Mouse (Mus musculus) bone marrow macrophage, adult 2 months (primary cell): Measurements from ENCODE around the gene Reln.

Experiments used
- CTCF ChIP-seq: IDR thresholded peaks from 2 replicates; pipeline ENCODE4 v1.5.1; 2012; ENCODE audit warnings: low read depth, mild to moderate bottlenecking, low read length, moderate library complexity
- POLR2A ChIP-seq: IDR thresholded peaks from 2 replicates; pipeline ENCODE4 v1.6.1; 2012; ENCODE audit warnings: mild to moderate bottlenecking, low read depth, low read length, borderline replicate concordance

DNA sequence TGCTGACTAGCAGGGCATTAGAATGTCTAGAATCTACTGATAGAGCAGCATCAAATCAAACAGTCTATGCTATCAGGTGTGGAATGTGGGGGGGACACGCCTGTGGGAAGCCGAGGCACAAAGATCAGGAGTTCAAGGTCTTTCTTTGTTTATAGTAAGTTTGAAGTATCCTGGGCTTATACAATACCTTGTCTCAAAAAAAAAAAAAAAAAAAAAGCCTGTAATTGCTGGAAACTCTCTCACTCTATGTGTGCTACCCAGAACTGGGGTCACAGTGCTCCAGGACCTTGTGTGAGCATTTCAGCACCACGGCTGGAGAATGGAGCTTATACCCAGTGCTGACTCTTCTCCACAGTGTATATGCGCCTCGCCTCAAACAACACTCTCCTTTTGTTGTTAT, 43.7 kb downstream of the Reln start:
- TF ChIP-seq CTCF = no peak
- no peak for TF ChIP-seq POLR2A
